Mouse (Mus musculus) midbrain, postnatal 0 days (tissue): ENCODE results near the gene Rbmxl1. TPM values are rescaled to one million over a fixed set of nuclear protein-coding genes. Genes with fewer than 3 reads are reported as not detected.
A peak's percentile ranks its signal among the peaks of the same experiment; 100 is the strongest.

Source experiments
- ATAC-seq: fragments of 200-750 bp; cut with Nextera tagmentation; 2 replicates; pipeline ENCODE4 v1.8.0; 2017; ENCODE audit warnings: moderate number of reproducible peaks, mild to moderate bottlenecking, moderate TSS enrichment, moderate library complexity; ENCODE audit not compliant: low FRiP score
- DNase-seq: peaks from one replicate; pipeline ENCODE4 v3.0.0-alpha.2; 2015; ENCODE audit warnings: low spot score
- H3K27ac ChIP-seq: fragments of 300-500 bp; sonication (generic); 2 replicates; pipeline ENCODE4 v1.5.1; 2014; ENCODE audit warnings: low read depth, mild to moderate bottlenecking, low read length, mixed read lengths
- H3K27me3 ChIP-seq: fragments of 300-500 bp; sonication (generic); 2 replicates; pipeline ENCODE4 v1.6.1; 2014; ENCODE audit warnings: low read length, control low read depth, mixed read lengths; ENCODE audit not compliant: insufficient read depth
- H3K36me3 ChIP-seq: fragments of 300-500 bp; sonication (generic); 2 replicates; pipeline ENCODE4 v1.6.1; 2014; ENCODE audit warnings: low read length, control low read depth, mixed read lengths; ENCODE audit not compliant: insufficient read depth
- H3K4me1 ChIP-seq: fragments of 300-500 bp; sonication (generic); 2 replicates; pipeline ENCODE4 v1.6.1; 2014; ENCODE audit warnings: mild to moderate bottlenecking, control low read depth, antibody characterized with exemption, low read length, mixed read lengths; ENCODE audit not compliant: insufficient read depth
- H3K4me2 ChIP-seq: fragments of 300-500 bp; sonication (generic); 2 replicates; pipeline ENCODE4 v1.6.1; 2014; ENCODE audit warnings: low read depth, mild to moderate bottlenecking, low read length, mixed read lengths; ENCODE audit not compliant: poor library complexity, severe bottlenecking
- H3K4me3 ChIP-seq: fragments of 300-500 bp; sonication (generic); 2 replicates; pipeline ENCODE4 v1.5.1; 2014; ENCODE audit warnings: low read depth, mild to moderate bottlenecking, low read length, moderate library complexity
- H3K9ac ChIP-seq: fragments of 300-500 bp; sonication (generic); replicated peaks from 2 replicates; pipeline ENCODE4 v1.6.1; 2014; ENCODE audit warnings: mild to moderate bottlenecking, low read length, moderate library complexity, mixed read lengths; ENCODE audit not compliant: poor library complexity, severe bottlenecking
- H3K9me3 ChIP-seq: fragments of 300-500 bp; sonication (generic); 2 replicates; pipeline ENCODE4 v1.6.1; 2016; ENCODE audit warnings: low read length, control low read depth
- CTCF ChIP-seq: IDR thresholded peaks from 2 replicates; pipeline ENCODE4 v1.5.1; 2016; ENCODE audit warnings: antibody characterized with exemption, mild to moderate bottlenecking
- WGBS: fragments of 180-500 bp; shearing (Covaris S2); extraction: QIAGEN DNeasy Blood & Tissue Kit; methylation state at CpG from one replicate; pipeline ENCODE4 v1.1.7; 2014; 5-methylcytosine and 5-hydroxymethylcytosine counted together
- polyA plus RNA-seq: library from polyadenylated mRNA; unstranded; fragments of >200 nt; fragmentation: Nextera tagmentation; extraction: Ambion mirVana; gene quantifications from 2 replicates; pipeline ENCODE4 v1.2.1, GENCODE M21; 2015
- total RNA-seq: library from RNA; depleted of rRNA; stranded (reverse); fragments of >200 nt; gene quantifications from 2 replicates; pipeline ENCODE4 v1.2.3, GENCODE M21; 2014; rRNA removed

Gene Rbmxl1
- total and polyA plus RNA-seq, 2 experiments from 2014 or later: 67.8 to 141 TPM

- peak; percentile 19; the same call in 1 of the 2 replicates for TF ChIP-seq CTCF
- no peaks in the 10 kb centered on the region for H3K9me3 ChIP-seq
- no peak overlapping the region for H3K9ac ChIP-seq
- H3K36me3 ChIP-seq: no peaks in the 10 kb centered on the region
- peak; percentile 17 for DNase-seq
- no peak overlapping the region for H3K4me2 ChIP-seq
- H3K27me3 ChIP-seq: no peaks in the 10 kb centered on the region
- no peak for ATAC-seq
- H3K4me3 ChIP-seq: no peak overlapping the region
- 90% methylated on average over 2 of the region's 2 CpGs for WGBS
- H3K4me1 ChIP-seq: no peaks in the 10 kb centered on the region
- H3K27ac ChIP-seq: no peak overlapping the region
Measured at GRCm38 (mm10) chr8:78467889-78468288, 40.8 kb downstream of the Rbmxl1 start.

GRCm38 (mm10) chr8:78463941-78464340, 44.8 kb downstream of the Rbmxl1 start:
- WGBS: 87% methylated on average over 2 of the region's 2 CpGs
- ATAC-seq: no peak
- Histone ChIP-seq H3K27ac (no peak overlapping the region), H3K36me3 (no peaks in the 10 kb centered on the region), H3K9ac (no peak overlapping the region), H3K4me3 (no peak overlapping the region), H3K27me3 (no peaks in the 10 kb centered on the region), H3K9me3 (no peaks in the 10 kb centered on the region), H3K4me2 (no peak overlapping the region), H3K4me1 (no peaks in the 10 kb centered on the region)
- no peak for TF ChIP-seq CTCF
- DNase-seq: no peak

GRCm38 (mm10) chr8:78456441-78456840, 52.3 kb downstream of the Rbmxl1 start:
- Histone ChIP-seq H3K27me3 (no peaks in the 10 kb centered on the region), H3K36me3 (no peaks in the 10 kb centered on the region), H3K4me2 (no peak overlapping the region), H3K4me1 (no peaks in the 10 kb centered on the region), H3K4me3 (no peak overlapping the region), H3K9me3 (no peaks in the 10 kb centered on the region), H3K27ac (no peak overlapping the region), H3K9ac (no peak overlapping the region)
- ATAC-seq: no peak
- TF ChIP-seq CTCF: no peak
- no peak for DNase-seq
- 74% methylated on average over 3 of the region's 3 CpGs for WGBS

Other genes starting within 250 kb of the Rbmxl1 start
- 34.6 and 34.8 TPM in 2 replicates for gene Pou4f2, start 72.3 kb downstream of the Rbmxl1 start, total RNA-seq
- gene Pou4f2, start 72.3 kb downstream of the Rbmxl1 start, polyA plus RNA-seq: 13.0 and 14.4 TPM in 2 replicates
- gene Slc10a7, start 448 bp upstream of the Rbmxl1 start, total RNA-seq: 10.9 and 14.9 TPM in 2 replicates
- gene Slc10a7, start 448 bp upstream of the Rbmxl1 start, polyA plus RNA-seq: 6.3 and 7.7 TPM in 2 replicates